28 mouse cellular contexts compared by ENCODE assay signal in the genomic region with DNA sequence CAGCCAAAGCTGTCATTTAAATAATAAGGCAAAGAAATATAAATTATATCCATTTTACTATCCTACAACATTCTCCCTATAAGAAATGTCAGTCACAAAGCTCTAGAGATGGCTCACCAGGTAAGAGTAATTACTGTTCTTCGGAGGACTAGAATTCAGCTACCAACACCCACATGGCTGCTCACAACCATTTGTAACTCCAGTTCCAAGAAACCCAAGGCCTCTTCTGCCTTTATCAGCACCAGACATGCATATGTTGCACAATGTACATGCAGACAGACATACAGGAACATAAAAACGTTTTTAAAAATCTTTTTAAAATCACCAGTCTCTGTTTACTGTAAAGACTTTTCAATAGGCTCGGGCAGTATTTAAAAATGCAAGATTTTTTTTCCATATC. TPM values are rescaled to one million over a fixed set of nuclear protein-coding genes. Genes with fewer than 3 reads are reported as not detected.
DNase-seq lines count a peak whose midpoint lies in the region; ATAC-seq and TF ChIP-seq lines count a peak whose summit lies in the region.
"Had no signal": no experiment of that assay in that cellular context is flagged by ENCODE, and none has a peak within 500 bp of the region (broad histone marks: within the 10 kb centered on the region; RNA-seq: fewer than 3 reads in every experiment).

No protein-coding gene starts in this region.

- TF ChIP-seq EP300 in liver, postnatal 0 days (IDR thresholded peaks at IDR 0.05; ENCODE audit: low read depth): no peak
- TF ChIP-seq EP300 in liver, embryonic 14.5 days (IDR thresholded peaks at IDR 0.05; ENCODE audit: low read depth): peak; percentile 41; the same call in 1 of the 2 replicates

- H3K27ac ChIP-seq in liver, postnatal 0 days (ENCODE audit: low read depth): no peak overlapping the region
- no peak overlapping the region for H3K27ac ChIP-seq in liver, embryonic 11.5 days (ENCODE audit: low read depth, low read length)
- no peak overlapping the region for H3K27ac ChIP-seq in liver, embryonic 14.5 days
- H3K27ac ChIP-seq: forebrain, embryonic 10.5 days; forebrain, embryonic 13.5 days; heart, embryonic 15.5 days; hindbrain, embryonic 10.5 days; hindbrain, embryonic 13.5 days had no signal

- no peaks in the 10 kb centered on the region for H3K36me3 ChIP-seq in liver, postnatal 0 days (replicated peaks; ENCODE audit: insufficient read depth, low read length)
- no peaks in the 10 kb centered on the region for H3K36me3 ChIP-seq in liver, embryonic 11.5 days (ENCODE audit: control insufficient read depth, insufficient read depth, low read length)
- H3K36me3 ChIP-seq in liver, embryonic 14.5 days (replicated peaks; ENCODE audit: control insufficient read depth, insufficient read depth, low read depth): no peaks in the 10 kb centered on the region
- H3K36me3 ChIP-seq: forebrain, embryonic 10.5 days; G1E; heart, embryonic 12.5 days; heart, embryonic 15.5 days; hindbrain, embryonic 10.5 days; hindbrain, embryonic 13.5 days had no signal

- no peak overlapping the region for H3K4me3 ChIP-seq in liver, postnatal 0 days (ENCODE audit: low read depth, low read length)
- no peak overlapping the region for H3K4me3 ChIP-seq in liver, embryonic 11.5 days (ENCODE audit: low read depth, low read length)
- no peak overlapping the region for H3K4me3 ChIP-seq in liver, embryonic 14.5 days (ENCODE audit: insufficient read depth in 1 of 2, low read depth in 2 of 2, low read length in 2 of 2)
- H3K4me3 ChIP-seq: forebrain, embryonic 10.5 days; forebrain, embryonic 13.5 days; heart, embryonic 12.5 days; heart, embryonic 15.5 days; hindbrain, embryonic 10.5 days; hindbrain, embryonic 13.5 days had no signal

- H3K9me3 ChIP-seq in liver, postnatal 0 days (ENCODE audit: low read length): no peaks in the 10 kb centered on the region
- no peaks in the 10 kb centered on the region for H3K9me3 ChIP-seq in liver, embryonic 11.5 days (ENCODE audit: control insufficient read depth, low read length)
- no peaks in the 10 kb centered on the region for H3K9me3 ChIP-seq in liver, embryonic 14.5 days (ENCODE audit: control insufficient read depth, low read length)
- H3K9me3 ChIP-seq: forebrain, embryonic 10.5 days; forebrain, embryonic 13.5 days; G1E; heart, embryonic 12.5 days; heart, embryonic 15.5 days; hindbrain, embryonic 10.5 days; hindbrain, embryonic 13.5 days had no signal

- no peak for ATAC-seq in liver, postnatal 0 days
- ATAC-seq in liver, embryonic 11.5 days (replicated peaks; ENCODE audit: low FRiP score): peak; percentile 85
- ATAC-seq in liver, embryonic 14.5 days (ENCODE audit: insufficient read depth): peak; percentile 85
- ATAC-seq: forebrain, embryonic 13.5 days; forebrain, embryonic 16.5 days; hindbrain, embryonic 16.5 days had no signal

- WGBS in liver, postnatal 0 days (ENCODE audit: insufficient replicate concordance): 47% methylated on average over 3 of the region's 3 CpGs
- 56% methylated on average over 3 of the region's 3 CpGs for WGBS in liver, embryonic 11.5 days
- WGBS in liver, embryonic 14.5 days (ENCODE audit: insufficient replicate concordance): 29% methylated on average over 3 of the region's 3 CpGs

- DNase-seq in liver: peak; percentile 35
- DNase-seq in liver, postnatal 0 days: no peak
- DNase-seq in c-Kit-negative CD71-positive TER-119-positive erythroid progenitor cells, embryonic 14.5 days (ENCODE audit: low read depth, low spot score): peak; percentile 13
- no peak for DNase-seq in liver, embryonic 11.5 days (ENCODE audit: low spot score)
- DNase-seq in liver, embryonic 14.5 days (ENCODE audit: low read depth in 3 of 3, low spot score in 3 of 3): peak; percentile 36 to 54 (median 51)
- no peak for DNase-seq in right cerebral cortex, postnatal 4 days
- DNase-seq in layer of hippocampus, adult 18-20 months (ENCODE audit: low spot score in 2 of 2): no peak
- no peak for DNase-seq in adrenal gland, adult 18-20 months (ENCODE audit: low spot score in 2 of 2)
- DNase-seq: adrenal gland, adult 8-10 months; adrenal gland, postnatal 25 days; B cell, adult 2 months; cerebellum, adult 11-12 months; cerebellum, adult 8-10 months; cerebellum, postnatal 14 days; gastrocnemius, postnatal 25 days; heart, adult 18-20 months; heart, postnatal 10 days; heart, postnatal 36 days had no signal

- no peak for TF ChIP-seq CTCF in liver, postnatal 0 days (IDR thresholded peaks at IDR 0.05; ENCODE audit: low read depth)
- no peak for TF ChIP-seq CTCF in liver, embryonic 14.5 days (IDR thresholded peaks at IDR 0.05; ENCODE audit: low read depth)

- no peaks in the 10 kb centered on the region for H3K4me1 ChIP-seq in liver, postnatal 0 days (ENCODE audit: insufficient read depth)
- no peaks in the 10 kb centered on the region for H3K4me1 ChIP-seq in liver, embryonic 11.5 days (replicated peaks; ENCODE audit: control insufficient read depth, insufficient read depth, low read length)
- H3K4me1 ChIP-seq in liver, embryonic 14.5 days (replicated peaks; ENCODE audit: control insufficient read depth in 2 of 2, insufficient read depth in 2 of 2, low read length in 1 of 2): peaks cover 0 to 11% of the 10 kb centered on the region in 2 experiments; a peak in 2 of 4 replicates
- H3K4me1 ChIP-seq: heart, embryonic 12.5 days; heart, embryonic 15.5 days had no signal

- H3K9ac ChIP-seq in liver, postnatal 0 days (replicated peaks): no peak overlapping the region
- H3K9ac ChIP-seq in liver, embryonic 11.5 days (ENCODE audit: low read depth, low read length): no peak overlapping the region
- H3K9ac ChIP-seq in liver, embryonic 14.5 days (replicated peaks): no peak overlapping the region
- H3K9ac ChIP-seq: forebrain, embryonic 13.5 days; heart, embryonic 12.5 days; heart, embryonic 15.5 days; hindbrain, embryonic 13.5 days had no signal

- no peaks in the 10 kb centered on the region for H3K27me3 ChIP-seq in liver, postnatal 0 days (ENCODE audit: insufficient read depth, low read length)
- H3K27me3 ChIP-seq in liver, embryonic 11.5 days (replicated peaks; ENCODE audit: control insufficient read depth, insufficient read depth, low read length): no peaks in the 10 kb centered on the region
- H3K27me3 ChIP-seq in liver, embryonic 14.5 days (ENCODE audit: control insufficient read depth, insufficient read depth, low read length): no peaks in the 10 kb centered on the region
- H3K27me3 ChIP-seq: CH12.LX; forebrain, embryonic 13.5 days; heart, embryonic 12.5 days; heart, embryonic 15.5 days; hindbrain, embryonic 13.5 days had no signal

- no peak overlapping the region for H3K4me2 ChIP-seq in liver, postnatal 0 days (ENCODE audit: low read depth, low read length)
- no peak overlapping the region for H3K4me2 ChIP-seq in liver, embryonic 11.5 days
- H3K4me2 ChIP-seq in liver, embryonic 14.5 days (ENCODE audit: low read depth): no peak overlapping the region; the same call in 1 of the 2 replicates
- H3K4me2 ChIP-seq: forebrain, embryonic 13.5 days; heart, embryonic 12.5 days; heart, embryonic 15.5 days; hindbrain, embryonic 13.5 days had no signal

RNA-seq across cellular contexts. Expression of gene Scaper, which starts 36.3 kb away (rescaled TPM):
- 1.7 and 2.3 TPM in 2 replicates for polyA plus RNA-seq in liver, postnatal 0 days (2015; fragmentation: Nextera tagmentation; extraction: Ambion mirVana)
- 4.3 and 4.9 TPM in 2 replicates for polyA plus RNA-seq in liver, embryonic 11.5 days (2014; fragmentation: Nextera tagmentation; extraction: Ambion mirVana)
- 0.79 and 0.84 TPM in 2 replicates for polyA plus RNA-seq in liver, embryonic 14.5 days (2012; rRNA removed)
- polyA plus RNA-seq in liver, embryonic 14.5 days (2014; fragmentation: Nextera tagmentation; extraction: Ambion mirVana): 1.3 and 1.8 TPM in 2 replicates
- 10 to 100 TPM; 29.7 to 32.2 TPM for total RNA-seq in layer of hippocampus, adult 18-20 months (2021)
- total RNA-seq in adrenal gland, adult 18-20 months (2021): 10 to 100 TPM in 1 of 2 experiments, 1 to 10 TPM in 1; 9.0 to 11.5 TPM

Comparison
In these comparisons a context has a peak if more than half of its experiments do, and no peak if none do; other contexts are left out.
1. DNase-seq: peak in liver (single experiment), c-Kit-negative CD71-positive TER-119-positive erythroid progenitor cells, embryonic 14.5 days (single experiment) and liver, embryonic 14.5 days (3 of 3); none in liver, postnatal 0 days (single experiment), liver, embryonic 11.5 days (single experiment), right cerebral cortex, postnatal 4 days (single experiment), layer of hippocampus, adult 18-20 months (0 of 2) and adrenal gland, adult 18-20 months (0 of 2).